Mouse (Mus musculus): Measurements from ENCODE around the gene Gpha2. TPM values are rescaled to one million over a fixed set of nuclear protein-coding genes. Genes with fewer than 3 reads are reported as not detected.
A peak's percentile ranks its signal among the peaks of the same experiment; 100 is the strongest.

Gpha2 gene
- total RNA-seq, 2 experiments from 2014 or later = not detected

- intact Hi-C loops (cut with DNase I) = no loop called here
- peak; percentile 98 to 99 for DNase-seq
Measured at GRCm38 (mm10) chr19:6241274-6242107, 15.3 kb downstream of the Gpha2 start, which contains the start of gene Atg2a. Gene Atg2a, plus strand, starts transcription at chr19:6241668.

- DNase-seq = peak; percentile 56 to 67
Measured at GRCm38 (mm10) chr19:6242281-6242680, 16.1 kb downstream of the Gpha2 start.

GRCm38 (mm10) chr19:6243226-6243625, 17.0 kb downstream of the Gpha2 start:
- DNase-seq = no peak
- intact Hi-C loops (cut with DNase I) = no loop called here

More at GRCm38 (mm10) chr19:6242281-6242680, 16.1 kb downstream of the Gpha2 start:
- intact Hi-C loops (cut with DNase I) = no loop called here

GRCm38 (mm10) chr19:6245806-6246205, 19.6 kb downstream of the Gpha2 start:
- intact Hi-C loops (cut with DNase I) = loop anchor here (2.0 kb wide), 1 partner anchor 699 kb away; no protein-coding TSS in a partner anchor
- no peak for DNase-seq

GRCm38 (mm10) chr19:6247526-6248300, 21.5 kb downstream of the Gpha2 start:
- intact Hi-C loops (cut with DNase I) = no loop called here
- DNase-seq = no peak

- intact Hi-C loops (cut with DNase I) = no loop called here
- DNase-seq = no peak
Measured at GRCm38 (mm10) chr19:6253021-6253420, 26.8 kb downstream of the Gpha2 start.

- intact Hi-C loops (cut with DNase I) = no loop called here
- DNase-seq = peak in 1 of 2 experiments; percentile 28
Measured at GRCm38 (mm10) chr19:6260428-6260827, 34.2 kb downstream of the Gpha2 start.

- DNase-seq = no peak
- intact Hi-C loops (cut with DNase I) = no loop called here
Measured at GRCm38 (mm10) chr19:6260946-6261345, 34.8 kb downstream of the Gpha2 start.

GRCm38 (mm10) chr19:6261379-6261778, 35.2 kb downstream of the Gpha2 start:
- DNase-seq = no peak
- intact Hi-C loops (cut with DNase I) = no loop called here

GRCm38 (mm10) chr19:6262222-6262621, 36.0 kb downstream of the Gpha2 start:
- intact Hi-C loops (cut with DNase I) = loop anchor here (1.0 kb wide), 1 partner anchor 69 kb away; no protein-coding TSS in a partner anchor
- DNase-seq = peak; percentile 65 to 86

- intact Hi-C loops (cut with DNase I) = loop anchor here (1.0 kb wide), 1 partner anchor 68 kb away; no protein-coding TSS in a partner anchor
- no peak for DNase-seq
Measured at GRCm38 (mm10) chr19:6262839-6263433, 36.8 kb downstream of the Gpha2 start.

- no peak for DNase-seq
- intact Hi-C loops (cut with DNase I) = no loop called here
Measured at GRCm38 (mm10) chr19:6264200-6264599, 38.0 kb downstream of the Gpha2 start.

GRCm38 (mm10) chr19:6264945-6265344, 38.8 kb downstream of the Gpha2 start:
- intact Hi-C loops (cut with DNase I) = no loop called here
- no peak for DNase-seq

- DNase-seq = no peak
- intact Hi-C loops (cut with DNase I) = no loop called here
Measured at GRCm38 (mm10) chr19:6265727-6266182, 39.6 kb downstream of the Gpha2 start.

GRCm38 (mm10) chr19:6267306-6268169, 41.4 kb downstream of the Gpha2 start:
- peak in 1 of 2 experiments; percentile 32 for DNase-seq
- intact Hi-C loops (cut with DNase I) = loop anchor here (1.0 kb wide), 1 partner anchor 37 kb away; no protein-coding TSS in a partner anchor

GRCm38 (mm10) chr19:6268170-6268528, 42.0 kb downstream of the Gpha2 start:
- DNase-seq = peak; percentile 89 to 95
- intact Hi-C loops (cut with DNase I) = loop anchor here (1.0 kb wide), 1 partner anchor 36 kb away; no protein-coding TSS in a partner anchor

GRCm38 (mm10) chr19:6268670-6269132, 42.5 kb downstream of the Gpha2 start:
- no peak for DNase-seq
- intact Hi-C loops (cut with DNase I) = loop anchor here (1.0 kb wide), 1 partner anchor 36 kb away; no protein-coding TSS in a partner anchor

- intact Hi-C loops (cut with DNase I) = no loop called here
- DNase-seq = no peak
Measured at GRCm38 (mm10) chr19:6269798-6270475, 43.8 kb downstream of the Gpha2 start.

- intact Hi-C loops (cut with DNase I) = no loop called here
- no peak for DNase-seq
Measured at GRCm38 (mm10) chr19:6270661-6271060, 44.5 kb downstream of the Gpha2 start.
